Mouse (Mus musculus) lung, embryonic 14.5 days (tissue): ENCODE data around the gene B4galt1. TPM values are rescaled to one million over a fixed set of nuclear protein-coding genes. Genes with fewer than 3 reads are reported as not detected.

Source experiments
- ATAC-seq: fragments of 200-750 bp; cut with Nextera tagmentation; 2 replicates; pipeline ENCODE4 v1.8.0; 2017; ENCODE audit warnings: mild to moderate bottlenecking, moderate TSS enrichment, moderate library complexity; ENCODE audit not compliant: insufficient read depth
- DNase-seq: peaks from one replicate; pipeline ENCODE4 v3.0.0-alpha.2; 2015
- H3K27ac ChIP-seq: fragments of 300-500 bp; sonication (generic); 2 replicates; pipeline ENCODE4 v1.5.1; 2014; ENCODE audit warnings: low read depth, mild to moderate bottlenecking, moderate library complexity
- H3K27me3 ChIP-seq: fragments of 300-500 bp; sonication (generic); 2 replicates; pipeline ENCODE4 v1.6.1; 2014; ENCODE audit warnings: low read length, control low read depth; ENCODE audit not compliant: insufficient read depth
- H3K36me3 ChIP-seq: fragments of 300-500 bp; sonication (generic); 2 replicates; pipeline ENCODE4 v1.6.1; 2014; ENCODE audit warnings: control low read depth; ENCODE audit not compliant: insufficient read depth
- H3K4me1 ChIP-seq: fragments of 300-500 bp; sonication (generic); 2 replicates; pipeline ENCODE4 v1.6.1; 2014; ENCODE audit warnings: antibody characterized with exemption, control low read depth; ENCODE audit not compliant: insufficient read depth
- H3K4me2 ChIP-seq: fragments of 300-500 bp; sonication (generic); 2 replicates; pipeline ENCODE4 v1.6.1; 2014; ENCODE audit warnings: mild to moderate bottlenecking
- H3K4me3 ChIP-seq: fragments of 300-500 bp; sonication (generic); 2 replicates; pipeline ENCODE4 v1.5.1; 2014; ENCODE audit warnings: low read depth, low read length
- H3K9ac ChIP-seq: fragments of 300-500 bp; sonication (generic); 2 replicates; pipeline ENCODE4 v1.6.1; 2014
- H3K9me3 ChIP-seq: fragments of 300-500 bp; sonication (generic); 2 replicates; pipeline ENCODE4 v1.6.1; 2016; ENCODE audit warnings: low read depth, low read length, control low read depth
- CTCF ChIP-seq: IDR thresholded peaks from 2 replicates; pipeline ENCODE4 v1.5.1; 2016; ENCODE audit warnings: antibody characterized with exemption, low read depth
- WGBS: fragments of 180-500 bp; shearing (Covaris S2); extraction: QIAGEN DNeasy Blood & Tissue Kit; methylation state at CpG from one replicate; pipeline ENCODE4 v1.1.7; 2014; 5-methylcytosine and 5-hydroxymethylcytosine counted together
- polyA plus RNA-seq: library from polyadenylated mRNA; unstranded; fragments of >200 nt; fragmentation: Nextera tagmentation; extraction: Ambion mirVana; gene quantifications from 2 replicates; pipeline ENCODE4 v1.2.1, GENCODE M21; 2014

B4galt1 gene
- polyA plus RNA-seq, 1 experiment from 2014 or later = 66.5 TPM

DNA sequence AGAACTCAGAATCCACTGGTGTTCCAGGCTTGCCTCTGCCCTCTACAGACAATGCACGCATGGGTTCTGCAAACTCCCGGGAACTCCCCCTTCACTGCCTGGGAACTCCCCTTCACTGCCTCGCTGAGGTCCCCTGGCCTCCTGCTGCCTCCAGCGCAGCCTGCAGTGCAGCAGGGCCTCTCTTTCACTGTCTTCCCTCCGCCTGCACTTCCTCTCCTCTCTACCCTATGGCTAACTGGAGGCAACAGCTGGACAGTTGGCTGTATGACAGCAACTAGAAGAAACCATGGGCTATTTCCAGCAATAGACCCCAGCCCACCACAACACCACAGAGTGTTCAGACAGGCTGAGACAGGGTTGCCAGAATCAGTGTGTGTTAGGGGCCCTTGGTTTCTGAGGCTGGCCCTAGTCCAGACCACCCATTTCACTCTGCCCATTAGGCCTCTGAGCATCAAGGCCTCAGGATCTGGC is 9.5 kb downstream of the B4galt1 start:
- Histone ChIP-seq H3K9me3 (no peaks in the 10 kb centered on the region), H3K9ac (no peak overlapping the region), H3K4me2 (peak overlapping the region; percentile 30), H3K4me3 (no peak overlapping the region), H3K27me3 (no peaks in the 10 kb centered on the region), H3K27ac (peak overlapping the region; percentile 98), H3K36me3 (0 out of 2 replicates have a peak, but pooled peaks cover 3% of the 10 kb centered on the region), H3K4me1 (peaks cover 54% of the 10 kb centered on the region)
- 10% methylated on average over 5 of the region's 5 CpGs for WGBS
- TF ChIP-seq CTCF = no peak; the same call in 1 of the 2 replicates
- DNase-seq (peak; percentile 96), ATAC-seq (peak; percentile 95)

DNA sequence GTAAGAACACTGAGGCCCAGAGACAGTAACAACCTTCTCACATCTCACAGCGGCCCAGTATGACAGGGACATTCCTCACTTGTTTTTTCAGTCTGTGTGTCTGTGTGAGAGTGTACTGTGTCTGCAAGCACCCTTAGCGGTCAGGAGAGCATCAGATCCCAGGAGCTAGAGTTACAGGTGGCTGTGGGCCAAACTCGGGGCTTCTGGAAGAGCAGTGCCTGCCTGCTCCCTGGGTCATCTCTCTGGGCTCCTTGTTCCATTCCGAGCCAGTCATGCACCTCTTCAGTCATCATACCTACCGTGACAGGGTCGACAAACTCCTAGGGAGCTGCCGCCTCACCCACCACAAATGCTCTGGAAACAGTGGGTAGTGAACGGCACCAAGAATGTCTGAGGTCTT is 10.1 kb downstream of the B4galt1 start:
- Histone ChIP-seq H3K27ac (peak overlapping the region; percentile 98), H3K4me2 (peak overlapping the region; percentile 30), H3K4me1 (peaks cover 56% of the 10 kb centered on the region), H3K4me3 (no peak overlapping the region), H3K9ac (no peak overlapping the region), H3K27me3 (no peaks in the 10 kb centered on the region), H3K36me3 (0 out of 2 replicates have a peak, but pooled peaks cover 3% of the 10 kb centered on the region), H3K9me3 (no peaks in the 10 kb centered on the region)
- peak; percentile 0; the same call in 1 of the 2 replicates for ATAC-seq
- no peak for DNase-seq
- 47% methylated on average over 8 of the region's 8 CpGs for WGBS
- no peak for TF ChIP-seq CTCF

DNA sequence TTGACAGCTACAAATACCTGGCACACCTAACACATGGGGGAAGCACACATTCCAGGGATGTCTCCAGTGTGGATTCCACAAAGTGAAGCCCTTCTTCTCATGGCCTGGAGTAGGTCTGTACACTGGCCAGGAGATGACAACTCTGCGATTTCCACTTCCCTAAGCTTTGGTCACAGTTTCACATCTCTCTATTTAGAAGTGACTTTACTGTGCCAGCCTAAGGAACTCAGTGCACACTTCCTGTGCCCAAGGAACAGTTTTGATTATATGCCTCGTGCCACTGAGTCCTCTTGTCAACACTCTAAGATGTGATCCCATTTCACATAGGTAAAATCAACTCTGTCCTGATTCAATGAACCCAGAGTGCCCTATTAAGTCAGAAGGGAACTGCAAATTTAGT is 13.4 kb downstream of the B4galt1 start:
- TF ChIP-seq CTCF = no peak
- 80% methylated on average over 2 of the region's 2 CpGs for WGBS
- Histone ChIP-seq H3K27me3 (no peaks in the 10 kb centered on the region), H3K36me3 (0 out of 2 replicates have a peak, but pooled peaks cover 3% of the 10 kb centered on the region), H3K4me1 (peaks cover 47% of the 10 kb centered on the region), H3K27ac (no peak overlapping the region), H3K9me3 (no peaks in the 10 kb centered on the region), H3K9ac (no peak overlapping the region), H3K4me2 (no peak overlapping the region), H3K4me3 (no peak overlapping the region)
- DNase-seq (no peak), ATAC-seq (no peak)

DNA sequence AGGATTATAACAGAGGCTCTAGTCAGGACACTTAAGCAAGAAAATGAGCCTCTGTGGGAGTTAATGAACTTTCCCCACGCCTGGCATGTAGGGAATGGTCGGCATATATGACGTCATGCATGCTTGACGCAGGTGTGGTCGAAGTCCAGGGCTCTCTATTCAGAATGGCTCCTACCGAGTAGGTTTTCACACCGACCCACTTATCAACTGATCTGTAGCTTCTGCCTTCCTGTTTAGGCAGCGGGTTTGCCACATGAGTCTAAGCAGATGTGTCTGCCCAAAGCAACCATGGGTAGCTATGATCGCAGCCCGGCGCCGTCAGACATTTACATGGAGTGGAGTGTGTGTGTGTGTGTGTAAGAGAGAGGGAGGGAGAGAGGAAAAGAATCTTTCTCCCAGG is 14.6 kb downstream of the B4galt1 start:
- Histone ChIP-seq H3K9ac (no peak overlapping the region), H3K36me3 (0 out of 2 replicates have a peak, but pooled peaks cover 3% of the 10 kb centered on the region), H3K4me3 (no peak overlapping the region), H3K27ac (0 out of 2 replicates have a peak overlapping the region, but pooled peaks have one; percentile 30), H3K9me3 (no peaks in the 10 kb centered on the region), H3K27me3 (no peaks in the 10 kb centered on the region), H3K4me1 (peaks cover 35% of the 10 kb centered on the region), H3K4me2 (no peak overlapping the region)
- DNase-seq (no peak), ATAC-seq (no peak)
- 72% methylated on average over 12 of the region's 12 CpGs for WGBS
- no peak for TF ChIP-seq CTCF

DNA sequence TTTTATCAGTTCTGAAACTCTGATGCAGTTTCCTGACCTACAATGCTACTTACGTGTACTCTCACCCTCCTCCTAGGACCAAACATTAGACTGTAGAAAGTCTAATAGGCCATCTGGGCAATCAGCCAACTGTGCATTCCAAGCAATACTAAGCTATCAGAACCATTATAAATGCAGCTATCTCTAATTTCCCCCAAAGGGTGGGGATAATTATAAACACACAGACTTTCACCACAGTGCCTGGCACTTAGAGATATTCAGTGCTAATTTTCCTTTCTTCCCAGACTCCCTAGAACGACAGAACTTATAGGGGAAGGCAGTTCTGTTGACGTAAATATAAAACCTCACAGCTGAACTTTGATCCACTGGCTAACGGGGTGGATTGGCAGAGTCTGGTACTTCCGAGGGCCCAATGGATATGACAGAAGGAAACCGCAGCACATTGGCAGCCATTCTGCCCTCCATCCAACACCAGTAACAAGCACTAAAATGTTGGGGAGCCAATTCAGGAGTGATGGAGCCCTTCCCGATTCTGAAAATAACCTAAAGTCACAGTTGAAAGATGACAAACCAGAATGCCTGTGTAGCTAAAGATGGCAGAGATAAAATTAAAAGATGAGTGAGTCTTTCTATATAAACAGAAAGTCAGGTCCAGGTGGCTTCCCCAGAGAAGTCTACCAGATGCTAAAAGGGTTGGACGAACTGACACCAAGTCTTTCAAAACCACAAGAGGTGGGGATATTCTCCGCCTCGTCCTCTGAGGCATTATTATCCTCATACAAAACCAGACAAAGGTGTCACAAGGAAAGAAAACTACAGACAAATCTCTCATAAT is 16.1 kb downstream of the B4galt1 start:
- peak overlapping the region; percentile 40 for H3K4me2 ChIP-seq

DNA sequence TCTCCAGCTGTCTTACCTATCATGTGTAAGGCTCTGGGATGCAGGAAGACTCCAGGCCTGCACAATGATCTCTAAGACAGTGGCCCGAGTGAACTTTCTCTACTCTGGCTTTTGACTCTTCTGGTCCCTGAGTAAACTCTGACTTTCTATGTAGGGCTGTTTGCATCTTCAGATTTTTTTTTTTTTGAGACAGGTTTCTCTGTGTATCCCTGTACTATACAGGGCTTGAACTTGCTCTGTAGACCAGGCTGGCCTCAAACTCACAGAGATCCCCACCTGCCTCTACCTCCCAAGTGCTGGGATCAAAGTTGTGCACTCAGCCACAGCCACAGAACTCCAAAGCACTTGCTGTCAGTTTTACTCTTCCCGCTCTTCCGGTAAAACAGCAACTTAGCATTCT is 16.8 kb downstream of the B4galt1 start:
- ATAC-seq (peak; percentile 54; the same call in 1 of the 2 replicates), DNase-seq (no peak)
- no peak overlapping the region for H3K9ac ChIP-seq
- no peaks in the 10 kb centered on the region for H3K27me3 ChIP-seq
- no peaks in the 10 kb centered on the region for H3K36me3 ChIP-seq
- no peaks in the 10 kb centered on the region for H3K9me3 ChIP-seq
- peak overlapping the region; percentile 40 for H3K4me2 ChIP-seq
- peaks cover 26% of the 10 kb centered on the region for H3K4me1 ChIP-seq
- H3K27ac ChIP-seq = peak overlapping the region; percentile 84
- no peak for TF ChIP-seq CTCF
- no peak overlapping the region for H3K4me3 ChIP-seq
- 31% methylated on average over 3 of the region's 3 CpGs for WGBS

More for the DNA sequence above, 16.1 kb downstream of the B4galt1 start:
- Histone ChIP-seq H3K27ac (peak overlapping the region; percentile 84), H3K4me1 (peaks cover 26% of the 10 kb centered on the region), H3K4me3 (no peak overlapping the region), H3K27me3 (no peaks in the 10 kb centered on the region), H3K36me3 (no peaks in the 10 kb centered on the region), H3K9ac (no peak overlapping the region; the same call in 1 of the 2 replicates), H3K9me3 (no peaks in the 10 kb centered on the region)
- DNase-seq = peak; percentile 93
- ATAC-seq = peak; percentile 89
- TF ChIP-seq CTCF = no peak
- WGBS = 27% methylated on average over 10 of the region's 10 CpGs

DNA sequence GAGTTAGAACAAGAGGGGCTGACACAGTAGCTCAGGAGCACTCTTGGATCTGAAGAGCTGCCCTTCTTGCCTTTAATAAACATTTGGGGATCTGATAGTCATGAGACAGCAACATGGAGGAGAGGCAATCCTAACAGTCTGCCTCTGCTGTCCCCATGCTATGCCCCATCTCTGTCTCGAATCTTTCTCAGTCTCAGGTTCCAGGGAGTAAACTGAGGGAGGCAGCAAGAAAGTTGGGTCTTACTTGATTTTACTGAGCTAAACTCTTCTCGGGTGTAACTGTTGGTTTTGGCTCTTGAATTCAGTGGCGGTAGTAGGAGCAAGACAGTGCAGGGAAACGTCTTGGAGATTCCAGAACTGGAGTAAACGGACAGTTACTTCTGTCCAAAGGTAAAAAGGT is 18.9 kb downstream of the B4galt1 start:
- Histone ChIP-seq H3K4me1 (peaks cover 26% of the 10 kb centered on the region), H3K4me3 (no peak overlapping the region), H3K4me2 (no peak overlapping the region), H3K9me3 (no peaks in the 10 kb centered on the region), H3K9ac (no peak overlapping the region), H3K36me3 (no peaks in the 10 kb centered on the region), H3K27me3 (no peaks in the 10 kb centered on the region), H3K27ac (no peak overlapping the region)
- 77% methylated on average over 5 of the region's 5 CpGs for WGBS
- TF ChIP-seq CTCF = no peak
- ATAC-seq = no peak
- DNase-seq = no peak
